Mouse (Mus musculus): ENCODE data around the gene H2afv.

Gene H2afv

DNA sequence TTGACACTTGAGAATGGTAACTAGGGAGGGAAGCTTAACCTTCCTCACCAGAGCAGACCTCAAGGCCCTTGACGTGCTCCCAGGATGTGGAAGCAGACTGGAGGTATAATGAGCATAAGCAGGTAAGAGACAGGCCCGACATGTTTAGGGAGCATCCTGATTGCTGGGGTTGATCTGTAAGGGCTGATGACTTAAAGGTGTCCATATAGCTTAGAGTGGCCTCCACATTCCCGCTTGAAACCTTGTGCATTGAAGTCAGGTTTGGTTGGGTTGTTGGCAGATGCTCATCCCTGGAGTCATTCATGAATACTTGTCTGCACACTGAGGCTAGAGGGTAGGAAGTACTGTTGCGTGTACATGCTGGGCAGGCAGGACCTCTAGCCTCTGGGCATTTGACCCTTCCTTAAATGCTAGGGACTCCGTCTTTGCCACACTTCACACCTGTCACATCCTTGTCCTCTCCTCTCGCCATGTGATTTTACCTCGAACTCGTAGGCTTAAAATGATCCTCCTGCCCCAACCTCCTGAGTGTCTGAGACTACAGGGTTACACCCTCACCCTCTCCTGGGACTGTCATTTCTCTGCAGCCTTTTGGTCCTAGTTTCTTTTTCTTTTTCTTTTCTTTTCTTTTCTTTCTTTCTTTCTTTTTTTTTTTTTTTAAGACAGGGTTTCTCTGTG lies 53.7 kb downstream of the H2afv start:
- DNase-seq (ENCODE audit: low read depth, low spot score), result no peak

DNA sequence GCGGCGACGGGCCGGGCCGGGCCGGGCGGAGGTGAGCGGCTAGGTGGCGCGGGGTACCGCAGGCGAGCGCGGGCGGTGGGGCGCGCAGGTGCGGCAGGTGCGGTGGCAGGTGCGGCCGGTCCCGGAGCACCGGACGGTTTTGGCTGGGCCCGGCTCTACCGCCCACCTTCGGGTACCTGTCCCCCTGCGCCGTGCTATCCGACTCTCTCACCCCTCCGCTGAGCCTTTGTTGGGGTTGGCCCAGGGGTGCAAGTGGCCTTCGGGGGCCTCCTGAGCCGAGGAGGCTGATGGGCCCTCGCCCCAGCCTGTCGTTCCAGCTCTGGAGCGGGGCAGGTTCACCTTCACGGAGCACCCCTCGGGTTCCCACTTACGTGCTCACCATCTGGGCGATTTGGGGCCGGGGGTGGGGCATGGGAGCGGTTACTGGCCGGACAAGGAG lies 54.7 kb downstream of the H2afv start:
- no peak for DNase-seq (ENCODE audit: low read depth, low spot score)

DNA sequence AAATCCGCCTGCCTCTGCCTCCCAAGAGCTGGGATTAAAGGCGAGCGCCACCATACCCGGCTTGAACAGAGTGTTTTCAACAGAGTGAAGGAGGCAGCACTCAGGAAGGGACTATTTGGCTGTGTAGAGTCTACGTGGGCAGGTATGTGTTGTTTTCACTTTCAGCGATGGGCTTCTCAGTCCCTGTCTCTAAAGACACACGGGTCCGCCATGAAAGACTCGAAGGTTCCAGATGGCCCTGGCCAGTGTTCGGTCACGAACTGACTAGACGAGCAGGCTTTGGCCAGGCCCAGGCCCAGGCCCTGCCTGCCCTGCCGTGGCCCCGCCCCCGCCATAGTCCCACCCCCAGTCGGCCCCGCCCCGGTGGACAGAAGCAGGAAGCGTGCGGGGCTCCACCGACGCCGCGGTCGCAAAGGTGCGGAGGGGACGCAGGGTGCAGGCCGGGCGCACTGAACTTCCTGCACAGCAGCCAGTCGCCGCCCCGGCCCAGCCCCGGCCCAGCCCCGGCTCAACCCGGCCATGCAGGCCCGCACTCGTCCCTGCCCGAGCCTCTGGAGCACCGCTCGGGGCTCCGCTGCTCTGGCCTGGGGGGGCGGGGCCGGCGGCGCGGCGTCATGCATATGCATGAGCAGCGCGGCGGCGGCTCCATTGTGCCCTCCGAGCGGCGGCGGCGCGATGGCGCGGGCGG lies 55.4 kb downstream of the H2afv start, which contains the start of gene Zmiz2:
Gene Zmiz2 (plus strand): TSS at position 349 of the 688 bp plus-strand sequence.
- DNase-seq (ENCODE audit: low read depth, low spot score), result peak; percentile 83

DNA sequence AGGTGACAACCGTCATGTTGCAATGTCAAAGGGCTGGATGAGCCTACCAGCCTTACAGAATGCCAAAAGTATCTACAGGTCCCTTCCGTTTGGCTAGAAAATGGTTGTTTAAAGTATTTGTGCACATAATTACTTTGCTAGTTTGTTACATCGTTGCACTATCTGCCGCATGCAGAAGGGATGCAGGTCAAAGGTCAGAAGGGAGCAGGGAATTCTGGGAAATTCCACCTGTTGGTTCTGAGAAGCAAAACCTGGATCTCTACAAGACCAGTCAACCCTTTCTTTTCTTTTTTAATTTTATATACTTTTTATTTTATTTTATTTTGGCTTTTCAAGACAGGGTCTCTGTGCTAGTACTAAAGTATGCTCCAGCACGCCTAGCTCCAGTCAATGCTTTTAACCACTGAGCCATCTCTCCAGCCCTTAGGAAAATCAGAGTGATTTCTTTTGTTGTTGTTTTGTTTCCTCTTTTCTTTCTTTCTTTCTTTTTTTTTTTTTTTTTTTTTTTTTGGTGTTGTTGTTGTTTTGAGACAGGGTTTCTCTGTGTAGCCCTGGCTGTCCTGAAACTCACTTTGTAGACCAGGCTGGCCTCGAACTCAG lies 56.0 kb downstream of the H2afv start:
- no peak for DNase-seq (ENCODE audit: low read depth, low spot score)

DNA sequence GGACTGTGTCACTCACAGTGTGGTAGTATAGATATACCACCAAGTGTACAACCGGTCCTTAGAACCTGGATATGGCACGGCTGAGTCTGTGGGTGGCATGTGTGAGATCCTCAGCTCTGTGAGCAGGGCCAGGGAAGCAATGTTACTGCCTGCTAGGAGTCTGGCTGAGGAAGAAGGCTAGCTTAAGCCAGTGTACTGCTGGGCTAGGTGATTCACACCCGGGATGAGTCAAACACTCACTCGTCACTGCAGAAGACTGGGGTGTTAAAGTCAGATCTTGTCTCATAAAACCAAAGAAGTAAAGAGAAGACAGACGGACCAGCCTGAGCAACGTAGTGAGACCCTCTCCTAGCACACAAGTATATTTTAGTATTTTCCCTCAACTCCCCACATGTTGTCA lies 63.3 kb downstream of the H2afv start:
- DNase-seq (ENCODE audit: low read depth, low spot score), result no peak
